Comparison of ENCODE assay signal across 22 mouse cellular contexts in genomic region chr3:155815693-155816092, GRCm38 (mm10).
DNase-seq lines count a peak whose midpoint lies in the region; ATAC-seq and TF ChIP-seq lines count a peak whose summit lies in the region.
"Had no signal": no experiment of that assay in that cellular context is flagged by ENCODE, and none has a peak within 500 bp of the region (broad histone marks: within the 10 kb centered on the region; RNA-seq: fewer than 3 reads in every experiment).

No protein-coding gene starts in this region.

- no peak overlapping the region for H3K27ac ChIP-seq in liver, adult 2 months (replicated peaks; ENCODE audit: insufficient read depth, low read depth, low read length)
- H3K27ac ChIP-seq in liver, embryonic 12.5 days, result no peak overlapping the region
- no peak overlapping the region for H3K27ac ChIP-seq in lung, embryonic 14.5 days (ENCODE audit: low read depth)
- H3K27ac ChIP-seq in hindbrain, postnatal 0 days, result no peak overlapping the region
- H3K27ac ChIP-seq: embryonic facial prominence, embryonic 15.5 days; forebrain, embryonic 12.5 days; hindbrain, embryonic 12.5 days; hindbrain, embryonic 15.5 days; intestine, embryonic 15.5 days had no signal

- DNase-seq in liver, adult 2 months (ENCODE audit: extremely low read depth, low read depth, low spot score), result peak; percentile 82
- peak; percentile 8 for DNase-seq in lung, embryonic 14.5 days
- no peak for DNase-seq in lung, adult 2 months
- DNase-seq in adipocyte (ENCODE audit: low spot score), result peak; percentile 20
- DNase-seq in hindbrain, postnatal 0 days (ENCODE audit: low spot score), result no peak
- DNase-seq: adrenal gland, adult 8-10 months; adrenal gland, postnatal 25 days; cerebellum, adult 11-12 months; cerebellum, adult 8-10 months; cerebellum, postnatal 10 days; cerebellum, postnatal 36 days; embryo, embryonic 11 days; gastrocnemius, postnatal 10 days; heart, adult 11 months had no signal

- H3K4me1 ChIP-seq in liver, adult 2 months (ENCODE audit: control insufficient read depth, insufficient read depth, low read length), result no peaks in the 10 kb centered on the region
- no peaks in the 10 kb centered on the region for H3K4me1 ChIP-seq in liver, embryonic 12.5 days
- H3K4me1 ChIP-seq in lung, embryonic 14.5 days (ENCODE audit: insufficient read depth), result no peaks in the 10 kb centered on the region
- no peaks in the 10 kb centered on the region for H3K4me1 ChIP-seq in lung, adult 2 months (ENCODE audit: control insufficient read depth, insufficient read depth, low read length)
- H3K4me1 ChIP-seq in hindbrain, postnatal 0 days (ENCODE audit: insufficient read depth, low read length), result no peaks in the 10 kb centered on the region
- H3K4me1 ChIP-seq: embryonic facial prominence, embryonic 15.5 days; forebrain, embryonic 12.5 days; hindbrain, embryonic 12.5 days; hindbrain, embryonic 15.5 days; intestine, embryonic 15.5 days had no signal

- no peaks in the 10 kb centered on the region for H3K79me2 ChIP-seq in liver, adult 2 months (ENCODE audit: control insufficient read depth, insufficient read depth, low read length)

- no peaks in the 10 kb centered on the region for H3K9me3 ChIP-seq in liver, embryonic 12.5 days (replicated peaks)
- no peaks in the 10 kb centered on the region for H3K9me3 ChIP-seq in lung, embryonic 14.5 days (ENCODE audit: low read depth, low read length)
- H3K9me3 ChIP-seq in hindbrain, postnatal 0 days (ENCODE audit: low read length), result no peaks in the 10 kb centered on the region
- H3K9me3 ChIP-seq: embryonic facial prominence, embryonic 15.5 days; forebrain, embryonic 12.5 days; hindbrain, embryonic 12.5 days; hindbrain, embryonic 15.5 days; intestine, embryonic 15.5 days had no signal

- 15% methylated on average over 2 of the region's 2 CpGs for WGBS in liver, adult 2 months
- 43% methylated on average over 2 of the region's 2 CpGs for WGBS in liver, embryonic 12.5 days (ENCODE audit: insufficient replicate concordance)
- 24% methylated on average over 2 of the region's 2 CpGs for WGBS in lung, embryonic 14.5 days
- WGBS in lung, adult 2 months, result 46% methylated on average over 2 of the region's 2 CpGs
- WGBS in hindbrain, postnatal 0 days, result 69% methylated on average over 2 of the region's 2 CpGs

- TF ChIP-seq CTCF in liver, adult 2 months (IDR thresholded peaks at IDR 0.05; ENCODE audit: low read depth, low read length), result no peak
- TF ChIP-seq CTCF in lung, embryonic 14.5 days (IDR thresholded peaks at IDR 0.05; ENCODE audit: low read depth), result no peak
- no peak for TF ChIP-seq CTCF in lung, adult 2 months (IDR thresholded peaks at IDR 0.05; ENCODE audit: insufficient read depth, low read length)
- no peak for TF ChIP-seq CTCF in hindbrain, postnatal 0 days (IDR thresholded peaks at IDR 0.05; ENCODE audit: low read depth)

- no peak for ATAC-seq in liver, embryonic 12.5 days
- ATAC-seq in lung, embryonic 14.5 days (ENCODE audit: insufficient read depth), result no peak
- ATAC-seq in hindbrain, postnatal 0 days, result no peak
- ATAC-seq: forebrain, embryonic 16.5 days; intestine, embryonic 15.5 days had no signal

- no peak overlapping the region for H3K9ac ChIP-seq in liver, adult 2 months (ENCODE audit: low read depth, low read length)
- H3K9ac ChIP-seq in liver, embryonic 12.5 days, result no peak overlapping the region
- no peak overlapping the region for H3K9ac ChIP-seq in lung, embryonic 14.5 days
- no peak overlapping the region for H3K9ac ChIP-seq in hindbrain, postnatal 0 days (replicated peaks; ENCODE audit: low read length)
- H3K9ac ChIP-seq: embryonic facial prominence, embryonic 15.5 days; forebrain, embryonic 12.5 days; hindbrain, embryonic 12.5 days; hindbrain, embryonic 15.5 days; intestine, embryonic 15.5 days had no signal

- TF ChIP-seq POLR2A in liver, adult 2 months (IDR thresholded peaks at IDR 0.05; ENCODE audit: extremely low read depth, insufficient read depth, low read length), result no peak
- TF ChIP-seq POLR2A in lung, adult 2 months (IDR thresholded peaks at IDR 0.05; ENCODE audit: borderline replicate concordance, extremely low read depth, low read depth, low read length), result no peak

- no peaks in the 10 kb centered on the region for H3K36me3 ChIP-seq in liver, adult 2 months (ENCODE audit: control insufficient read depth, insufficient read depth, low read length)
- no peaks in the 10 kb centered on the region for H3K36me3 ChIP-seq in liver, embryonic 12.5 days
- H3K36me3 ChIP-seq in lung, embryonic 14.5 days (ENCODE audit: insufficient read depth), result no peaks in the 10 kb centered on the region
- no peaks in the 10 kb centered on the region for H3K36me3 ChIP-seq in hindbrain, postnatal 0 days (ENCODE audit: insufficient read depth, low read length)
- H3K36me3 ChIP-seq: embryonic facial prominence, embryonic 15.5 days; forebrain, embryonic 12.5 days; hindbrain, embryonic 12.5 days; hindbrain, embryonic 15.5 days; intestine, embryonic 15.5 days had no signal

- H3K27me3 ChIP-seq in liver, adult 2 months (ENCODE audit: control insufficient read depth, insufficient read depth, low read length), result no peaks in the 10 kb centered on the region
- no peaks in the 10 kb centered on the region for H3K27me3 ChIP-seq in liver, embryonic 12.5 days (replicated peaks)
- H3K27me3 ChIP-seq in lung, embryonic 14.5 days (ENCODE audit: insufficient read depth, low read length), result no peaks in the 10 kb centered on the region
- no peaks in the 10 kb centered on the region for H3K27me3 ChIP-seq in hindbrain, postnatal 0 days (ENCODE audit: insufficient read depth, low read length)
- H3K27me3 ChIP-seq: embryonic facial prominence, embryonic 15.5 days; forebrain, embryonic 12.5 days; hindbrain, embryonic 12.5 days; hindbrain, embryonic 15.5 days; intestine, embryonic 15.5 days had no signal

- H3K4me2 ChIP-seq in liver, embryonic 12.5 days, result no peak overlapping the region
- H3K4me2 ChIP-seq in lung, embryonic 14.5 days, result no peak overlapping the region
- no peak overlapping the region for H3K4me2 ChIP-seq in hindbrain, postnatal 0 days (ENCODE audit: low read depth, low read length)
- H3K4me2 ChIP-seq: embryonic facial prominence, embryonic 15.5 days; forebrain, embryonic 12.5 days; heart, embryonic 11.5 days; hindbrain, embryonic 12.5 days; hindbrain, embryonic 15.5 days; intestine, embryonic 15.5 days had no signal

- H3K4me3 ChIP-seq in liver, adult 2 months (ENCODE audit: insufficient read depth, low read depth, low read length), result no peak overlapping the region
- no peak overlapping the region for H3K4me3 ChIP-seq in liver, embryonic 12.5 days
- no peak overlapping the region for H3K4me3 ChIP-seq in lung, embryonic 14.5 days (ENCODE audit: low read depth, low read length)
- H3K4me3 ChIP-seq in lung, adult 2 months (replicated peaks; ENCODE audit: extremely low read depth, low read depth, low read length), result no peak overlapping the region
- no peak overlapping the region for H3K4me3 ChIP-seq in hindbrain, postnatal 0 days (ENCODE audit: low read length)
- H3K4me3 ChIP-seq: embryonic facial prominence, embryonic 15.5 days; forebrain, embryonic 12.5 days; hindbrain, embryonic 12.5 days; hindbrain, embryonic 15.5 days; intestine, embryonic 15.5 days had no signal

Comparison
In these comparisons a context has a peak if more than half of its experiments do, and no peak if none do; other contexts are left out.
1. DNase-seq: peak in liver, adult 2 months (single experiment), lung, embryonic 14.5 days (single experiment) and adipocyte (single experiment); none in lung, adult 2 months (single experiment) and hindbrain, postnatal 0 days (single experiment).